Mouse (Mus musculus): ENCODE data around the gene Mup18. TPM values are rescaled to one million over a fixed set of nuclear protein-coding genes. Genes with fewer than 3 reads are reported as not detected.
"Not testable (repeated sequence)": the region's sequence is repeated elsewhere in the genome, so short reads cannot be mapped to it uniquely, and the experiment has no call there.

Mup18 gene
- total RNA-seq (2021): not detected

DNA sequence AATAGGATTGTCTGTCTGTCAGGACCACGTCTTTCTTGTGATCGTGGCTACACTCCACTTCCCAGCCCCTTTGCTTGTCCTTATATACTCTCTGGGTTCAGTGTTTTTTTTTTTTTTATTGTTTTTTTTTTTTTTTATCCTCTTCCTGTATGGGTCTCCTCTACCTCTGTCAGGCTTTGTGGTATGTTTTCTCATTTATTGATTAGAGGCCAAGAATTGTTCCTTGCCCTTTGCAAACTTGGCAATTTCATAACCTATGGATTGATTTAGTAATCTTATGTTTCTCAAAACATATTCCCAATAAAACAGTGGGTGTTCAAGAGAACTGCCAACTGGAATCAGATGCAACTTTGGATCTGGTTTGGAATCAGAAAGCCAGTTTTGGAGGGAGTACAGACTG, at the start of gene Mup18:
TSS of gene Mup18 (minus strand) at position 101 of the 400 bp plus-strand sequence.
- DNase-seq (ENCODE audit: low spot score in 2 of 2); intact Hi-C loops (cut with DNase I): not testable (repeated sequence)

- intact Hi-C loops (cut with DNase I); DNase-seq (ENCODE audit: low spot score in 2 of 2): not testable (repeated sequence)
These were observed 40.4 kb upstream of the Mup18 start for GRCm38 (mm10) chr4:61714296-61714695.

Other genes with a start within 250 kb of the Mup18 start
- not detected for gene Mup15, start 234.4 kb downstream of the Mup18 start, total RNA-seq (2021)
- not detected for gene Mup16, start 154.6 kb downstream of the Mup18 start, total RNA-seq (2021)
- not detected for gene Mup17, start 78.3 kb downstream of the Mup18 start, total RNA-seq (2021)
- not detected for gene Mup19, start 108.1 kb upstream of the Mup18 start, total RNA-seq (2021)
- under 1 TPM; 0.35 to 0.45 TPM for gene Mup5, start 161.1 kb upstream of the Mup18 start, total RNA-seq (2021)